Mouse (Mus musculus): ENCODE measurements around the gene Eef1b2.
"Not testable (repeated sequence)": the region's sequence is repeated elsewhere in the genome, so short reads cannot be mapped to it uniquely, and the experiment has no call there.

The Eef1b2 gene

GRCm38 (mm10) chr1:63176604-63177421 lies at the start of gene Eef1b2, which contains the start of gene Ndufs1:
TSS of gene Eef1b2 (plus strand) at chr1:63176825.
TSS of gene Ndufs1 (minus strand) at chr1:63176833.
- in situ Hi-C loops (cut with MboI, MseI), result loop anchor here (10.0 kb wide), 1 partner anchor 1128 kb away; no protein-coding TSS in a partner anchor

- in situ Hi-C loops (cut with MboI, MseI), result no loop called here
These were observed 47.4 kb upstream of the Eef1b2 start for GRCm38 (mm10) chr1:63129273-63129672.

- in situ Hi-C loops (cut with MboI, MseI), result loop anchor here (10.0 kb wide), 1 partner anchor 1405 kb away; the partner anchor contains the start of gene Creb1
These were observed 46.6 kb upstream of the Eef1b2 start for GRCm38 (mm10) chr1:63129857-63130690.

- in situ Hi-C loops (cut with MboI, MseI), result loop anchor here (10.0 kb wide), 1 partner anchor 1404 kb away; the partner anchor contains the start of gene Creb1
These were observed 45.7 kb upstream of the Eef1b2 start for GRCm38 (mm10) chr1:63130883-63131282.

GRCm38 (mm10) chr1:63131766-63132165 lies 44.9 kb upstream of the Eef1b2 start:
- in situ Hi-C loops (cut with MboI, MseI), result loop anchor here (10.0 kb wide), 1 partner anchor 1403 kb away; the partner anchor contains the start of gene Creb1

GRCm38 (mm10) chr1:63134530-63134929 lies 42.1 kb upstream of the Eef1b2 start:
- in situ Hi-C loops (cut with MboI, MseI), result loop anchor here (10.0 kb wide), 1 partner anchor 1400 kb away; the partner anchor contains the start of gene Creb1

- in situ Hi-C loops (cut with MboI, MseI), result loop anchor here (10.0 kb wide), 1 partner anchor 1397 kb away; the partner anchor contains the start of gene Creb1
These were observed 38.7 kb upstream of the Eef1b2 start for GRCm38 (mm10) chr1:63137971-63138370.

- in situ Hi-C loops (cut with MboI, MseI), result loop anchor here (10.0 kb wide), 1 partner anchor 1396 kb away; the partner anchor contains the start of gene Creb1
These were observed 38.0 kb upstream of the Eef1b2 start for GRCm38 (mm10) chr1:63138586-63138985.

- in situ Hi-C loops (cut with MboI, MseI), result no loop called here
These were observed 36.4 kb upstream of the Eef1b2 start for GRCm38 (mm10) chr1:63140231-63140630.

- in situ Hi-C loops (cut with MboI, MseI), result no loop called here
These were observed 8.0 kb upstream of the Eef1b2 start for GRCm38 (mm10) chr1:63168638-63169037.

GRCm38 (mm10) chr1:63175853-63176252 lies 772 bp upstream of the Eef1b2 start:
- in situ Hi-C loops (cut with MboI, MseI), result loop anchor here (10.0 kb wide), 1 partner anchor 1129 kb away; no protein-coding TSS in a partner anchor

- in situ Hi-C loops (cut with MboI, MseI), result loop anchor here (10.0 kb wide), 1 partner anchor 1129 kb away; no protein-coding TSS in a partner anchor
These were observed 394 bp upstream of the Eef1b2 start for GRCm38 (mm10) chr1:63176259-63176603.

GRCm38 (mm10) chr1:63178308-63178707 lies 1.7 kb downstream of the Eef1b2 start:
- in situ Hi-C loops (cut with MboI, MseI), result loop anchor here (10.0 kb wide), 1 partner anchor 1126 kb away; no protein-coding TSS in a partner anchor

- in situ Hi-C loops (cut with MboI, MseI), result loop anchor here (5.0 kb wide), 1 partner anchor 68 kb away; the partner anchor contains the start of gene Ino80d
These were observed 3.5 kb downstream of the Eef1b2 start for GRCm38 (mm10) chr1:63180122-63180521.

GRCm38 (mm10) chr1:63180575-63180974 lies 4.0 kb downstream of the Eef1b2 start:
- in situ Hi-C loops (cut with MboI, MseI), result loop anchor here (5.0 kb wide), 1 partner anchor 68 kb away; the partner anchor contains the start of gene Ino80d

- in situ Hi-C loops (cut with MboI, MseI), result loop anchor here (5.0 kb wide), 1 partner anchor 69 kb away; the partner anchor contains the start of gene Ino80d
These were observed 4.4 kb downstream of the Eef1b2 start for GRCm38 (mm10) chr1:63181019-63181418.

- in situ Hi-C loops (cut with MboI, MseI), result loop anchor here (5.0 kb wide), 1 partner anchor 69 kb away; the partner anchor contains the start of gene Ino80d
These were observed 4.9 kb downstream of the Eef1b2 start for GRCm38 (mm10) chr1:63181480-63181879.

GRCm38 (mm10) chr1:63182212-63182611 lies 5.6 kb downstream of the Eef1b2 start:
- in situ Hi-C loops (cut with MboI, MseI), result loop anchor here (5.0 kb wide), 1 partner anchor 70 kb away; the partner anchor contains the start of gene Ino80d

GRCm38 (mm10) chr1:63182636-63183270 lies 6.1 kb downstream of the Eef1b2 start:
- in situ Hi-C loops (cut with MboI, MseI), result loop anchor here (5.0 kb wide), 1 partner anchor 70 kb away; the partner anchor contains the start of gene Ino80d

GRCm38 (mm10) chr1:63185430-63185829 lies 8.8 kb downstream of the Eef1b2 start:
- in situ Hi-C loops (cut with MboI, MseI), result not testable (repeated sequence)

GRCm38 (mm10) chr1:63188536-63188935 lies 11.9 kb downstream of the Eef1b2 start:
- in situ Hi-C loops (cut with MboI, MseI), result no loop called here

Data from regulatory T cell (primary cell).